Mouse (Mus musculus) gastrocnemius, postnatal 36 days (tissue): ENCODE measurements at regions not wholly inside any gene's neighbourhood (a gene's known extent, or its start where the extent isn't known, plus 50 kb on each side); places are given as distances from the start of the nearest gene placed in this dataset.
A peak's percentile ranks its signal among the peaks of the same experiment; 100 is the strongest.

Source experiments
- DNase-seq, 2 experiments: peaks; one replicate each; pipeline ENCODE4 v3.0.0; 2022
- intact Hi-C: fragments of 180-260 bp; cut with DNase I; formaldehyde crosslinking; loops from one replicate; pipeline ENCODE4 v1.15.1; 2025

DNA sequence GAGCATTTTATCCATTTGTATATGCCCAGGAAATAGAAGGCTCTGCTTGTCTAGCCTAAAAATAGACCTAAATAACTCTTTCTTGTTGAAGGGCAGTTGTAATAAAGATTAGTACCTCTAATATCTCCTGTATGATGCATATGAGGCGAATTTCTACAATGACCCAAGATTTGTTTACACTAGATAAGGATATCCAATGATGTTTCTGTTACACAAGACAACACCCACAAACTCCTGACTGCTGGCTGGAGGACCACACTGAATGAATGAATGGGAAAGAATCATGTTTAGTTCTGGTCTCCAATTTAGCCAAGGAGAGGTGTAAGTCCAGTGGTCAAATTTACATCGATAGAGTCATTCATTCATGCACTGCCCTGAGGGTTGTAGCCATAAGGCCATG is 118.3 kb downstream of the Dact1 start:
- no peak for DNase-seq
- intact Hi-C loops: no loop called here

DNA sequence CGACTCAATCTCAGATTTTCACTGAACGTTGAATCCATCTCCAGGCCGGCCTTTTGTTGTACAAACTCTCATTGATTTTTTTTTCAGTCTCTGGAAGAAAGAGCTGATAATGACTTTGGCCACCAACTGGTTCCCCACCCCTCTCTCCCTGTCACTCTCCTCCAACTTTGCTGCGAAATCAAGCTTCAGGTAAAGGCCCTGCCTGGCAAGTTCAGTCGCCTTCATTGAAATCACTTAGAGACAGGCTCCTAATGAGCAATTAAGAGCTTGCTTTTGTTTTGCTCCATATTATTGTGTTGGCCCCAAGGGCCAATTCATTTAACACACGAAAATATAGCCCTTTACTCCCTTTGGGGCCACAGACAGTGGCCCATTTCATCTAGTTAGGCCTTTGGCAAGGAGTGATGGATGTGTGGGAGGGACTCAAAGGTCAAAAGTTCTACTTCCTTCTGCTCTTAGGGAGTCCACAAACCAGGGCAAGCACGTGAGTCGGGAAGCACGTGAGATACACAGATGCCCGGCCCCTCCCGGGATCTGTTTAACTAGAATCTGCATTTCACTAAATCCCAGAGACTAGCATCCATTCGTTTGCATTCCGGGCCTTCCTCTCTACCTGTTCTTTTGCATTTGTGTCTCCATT is 120.0 kb downstream of the Dact1 start:
- no peak for DNase-seq
- intact Hi-C loops: no loop called here

- DNase-seq: no peak
- intact Hi-C loops: no loop called here
Measured at GRCm38 (mm10) chr12:71430331-71430730, 120.6 kb downstream of the Dact1 start.

DNA sequence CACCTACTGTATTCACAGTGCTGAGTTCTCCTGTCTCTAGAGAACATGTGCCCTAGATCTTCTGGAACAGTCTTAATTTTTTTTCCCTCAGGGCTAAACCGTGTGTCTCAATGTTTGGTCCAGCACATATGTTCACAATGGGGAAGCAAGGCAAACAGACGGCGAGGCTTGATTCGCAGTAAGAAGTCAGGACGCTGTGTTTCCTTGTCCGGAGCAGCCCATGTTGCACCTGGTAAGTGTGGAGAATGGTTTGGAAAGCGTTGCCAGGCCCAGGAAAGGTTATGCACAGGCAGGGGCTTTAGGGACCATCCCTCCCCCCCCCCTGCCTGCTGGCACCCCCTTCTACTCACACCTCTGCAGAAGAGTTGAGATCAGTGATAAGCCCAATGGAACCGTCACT is 121.4 kb downstream of the Dact1 start:
- no peak for DNase-seq
- intact Hi-C loops: no loop called here

GRCm38 (mm10) chr12:71433549-71434200 is 124.0 kb downstream of the Dact1 start:
- intact Hi-C loops: no loop called here
- DNase-seq: no peak

- intact Hi-C loops: no loop called here
- DNase-seq: no peak
Measured at GRCm38 (mm10) chr12:71438254-71438653, 128.6 kb downstream of the Dact1 start.

DNA sequence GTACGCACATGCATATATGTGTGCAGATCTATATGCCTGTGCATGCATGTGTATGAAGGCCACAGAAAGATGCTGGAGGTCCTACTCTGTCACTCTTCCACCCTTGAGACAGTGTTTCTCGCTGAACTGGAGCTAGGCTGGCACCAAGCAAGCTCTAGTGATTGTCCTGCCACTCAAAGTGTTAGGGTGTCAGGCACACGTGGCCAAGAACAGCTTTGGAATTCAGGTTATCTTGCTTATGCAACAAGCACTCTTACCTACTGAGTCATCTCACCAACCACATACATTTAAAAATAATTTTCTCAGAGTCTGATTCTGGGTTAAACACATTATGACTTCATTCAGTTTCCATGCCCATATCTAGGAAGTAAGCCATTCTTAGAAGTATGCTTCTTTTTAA is 131.2 kb downstream of the Dact1 start:
- intact Hi-C loops: no loop called here
- no peak for DNase-seq

GRCm38 (mm10) chr12:71441272-71441671 is 131.6 kb downstream of the Dact1 start:
- no peak for DNase-seq
- intact Hi-C loops: no loop called here

- intact Hi-C loops: no loop called here
- no peak for DNase-seq
Measured at GRCm38 (mm10) chr12:71446177-71446891, 136.7 kb downstream of the Dact1 start.

GRCm38 (mm10) chr12:71446892-71447268 is 137.2 kb downstream of the Dact1 start:
- intact Hi-C loops: no loop called here

DNA sequence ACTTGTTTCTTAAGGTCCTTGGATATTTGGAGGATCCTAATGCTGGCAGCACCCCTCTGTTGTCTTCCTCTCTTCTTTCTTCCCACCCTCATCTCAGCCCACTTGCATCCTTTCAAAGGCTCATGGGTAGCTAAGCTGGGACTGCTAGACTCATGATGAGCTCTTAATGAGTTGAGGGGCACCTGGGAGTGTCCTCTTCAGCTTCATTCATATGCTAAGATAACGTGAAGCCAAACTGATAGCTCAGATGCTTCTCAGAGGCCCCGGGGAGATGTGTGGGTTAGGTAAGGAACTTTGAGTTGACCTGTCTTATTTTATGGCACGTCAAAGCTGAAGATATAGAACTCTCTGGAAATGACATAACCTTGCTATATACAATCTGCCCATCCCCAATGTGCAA is 139.3 kb downstream of the Dact1 start:
- intact Hi-C loops: no loop called here
- DNase-seq: no peak

More at GRCm38 (mm10) chr12:71446892-71447268, 137.2 kb downstream of the Dact1 start:
- no peak for DNase-seq

DNA sequence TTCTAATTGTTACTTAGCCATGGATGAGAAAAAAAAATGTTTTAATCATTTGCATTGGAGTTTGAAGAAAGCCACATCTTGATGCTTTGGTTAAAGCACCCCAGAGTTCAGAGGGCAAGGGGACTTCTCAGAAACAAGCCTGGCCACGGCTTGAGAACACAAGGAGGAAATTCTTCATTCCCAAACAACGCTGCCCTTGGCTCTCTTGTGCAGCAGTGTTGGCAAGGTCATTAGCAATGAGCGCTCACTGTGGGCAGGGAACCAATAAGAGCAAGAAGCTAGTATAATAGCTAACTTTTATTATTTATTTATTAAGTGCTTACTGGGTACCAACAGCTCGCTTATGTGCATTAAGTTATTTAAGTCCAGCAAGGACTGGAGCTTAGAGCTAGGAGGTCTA is 140.4 kb downstream of the Dact1 start:
- DNase-seq: peak in 1 of 2 experiments; percentile 17
- intact Hi-C loops: no loop called here

DNA sequence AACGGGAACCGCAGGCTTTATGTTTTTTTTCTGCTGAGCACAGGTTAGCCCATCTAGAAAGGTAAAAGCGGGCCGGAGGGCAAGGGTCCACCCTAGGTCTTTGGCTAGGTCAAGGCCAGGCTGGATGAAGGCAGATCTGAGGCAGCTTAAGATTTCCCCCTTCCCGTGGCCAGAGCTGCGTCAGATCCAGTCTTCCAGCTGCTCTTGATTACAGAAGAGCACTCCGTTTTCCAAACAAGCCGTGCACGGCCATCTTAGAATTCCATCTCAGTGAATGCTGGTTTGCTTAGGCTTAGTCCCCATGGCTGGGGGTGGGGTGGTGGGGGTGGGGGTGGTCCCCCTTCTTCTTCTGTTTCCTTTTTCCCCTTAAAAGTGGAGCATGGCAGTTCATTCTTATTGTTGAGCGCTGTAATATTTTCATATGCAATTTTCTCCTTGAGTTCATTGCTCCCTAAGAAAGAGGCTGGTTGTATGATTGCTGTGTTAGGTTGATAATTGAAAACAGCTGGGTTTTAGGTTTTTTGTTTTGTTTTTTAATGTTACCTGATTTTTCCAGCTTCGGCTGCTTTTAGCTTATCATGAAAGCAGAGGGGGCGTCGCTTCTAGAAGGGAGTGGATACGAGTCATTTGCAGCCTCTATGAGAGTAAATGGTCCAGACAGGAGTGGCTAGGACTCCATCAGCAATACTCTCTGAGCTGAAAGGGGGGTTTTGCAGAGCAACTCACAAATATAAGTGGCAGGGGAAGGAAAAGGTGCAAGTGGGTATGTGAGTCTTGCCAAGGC is 141.2 kb downstream of the Dact1 start:
- no peak for DNase-seq
- intact Hi-C loops: no loop called here

DNA sequence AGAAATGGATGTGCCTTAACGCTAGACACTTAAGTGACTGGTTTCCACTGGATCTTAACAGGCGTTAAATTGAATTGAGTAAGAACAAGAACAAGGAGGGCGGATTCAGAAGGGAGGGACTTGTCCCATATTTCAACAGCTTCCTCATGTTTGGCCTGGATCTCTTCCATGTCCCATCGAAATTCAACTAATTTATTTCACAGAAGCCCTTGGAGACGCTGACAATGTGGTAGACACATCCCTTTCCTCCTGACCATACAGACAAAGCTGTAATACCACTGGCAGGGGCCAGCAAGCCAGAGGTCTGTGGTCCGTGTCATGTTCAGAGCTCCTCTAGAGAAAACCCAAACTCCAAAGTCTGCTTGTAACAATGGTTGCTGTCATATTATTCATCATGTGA is 147.2 kb downstream of the Dact1 start:
- intact Hi-C loops: no loop called here
- no peak for DNase-seq

- DNase-seq: no peak
- intact Hi-C loops: no loop called here
Measured at GRCm38 (mm10) chr12:71458559-71459176, 149.0 kb downstream of the Dact1 start.

GRCm38 (mm10) chr12:71460643-71461042 is 151.0 kb downstream of the Dact1 start:
- DNase-seq: no peak
- intact Hi-C loops: no loop called here

DNA sequence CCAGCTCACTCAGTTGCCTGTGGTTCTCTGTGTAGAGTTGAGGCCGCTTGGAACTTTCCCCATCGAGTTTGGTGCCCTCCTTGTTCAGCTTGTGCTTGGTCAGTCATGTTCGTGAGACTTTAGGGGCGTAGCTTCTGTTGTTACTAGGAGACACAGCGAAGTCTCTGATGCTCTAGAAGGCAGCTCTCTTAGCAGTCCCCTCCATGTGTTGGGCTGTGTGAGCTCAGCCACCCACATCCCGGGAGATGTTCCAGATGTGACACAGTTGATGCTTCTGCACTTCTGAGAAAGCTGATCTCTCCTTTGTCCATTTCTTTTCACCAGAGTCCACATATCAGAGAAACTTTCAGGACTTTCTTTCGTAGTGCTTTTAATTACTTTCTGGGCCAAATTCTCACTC is 158.1 kb downstream of the Dact1 start:
- intact Hi-C loops: no loop called here
- DNase-seq: no peak

DNA sequence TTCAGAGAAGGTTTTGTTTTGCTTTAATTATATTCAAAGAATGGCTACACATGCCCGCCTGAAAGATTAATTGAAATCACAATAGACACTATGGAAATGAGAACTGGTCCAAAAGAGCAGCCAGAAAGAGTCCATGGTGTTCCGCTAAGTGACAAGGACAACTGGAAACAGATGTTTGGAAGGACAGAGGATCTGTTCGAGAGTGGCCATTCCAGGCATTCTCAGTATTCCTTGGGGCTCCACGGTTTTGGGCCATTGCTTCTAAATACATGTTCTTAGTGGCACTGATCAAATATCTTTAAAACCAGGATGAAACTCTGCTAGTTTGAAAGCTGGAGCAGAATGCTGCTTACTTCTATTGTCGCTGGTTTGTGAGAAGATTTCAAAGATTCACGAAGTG is 158.6 kb downstream of the Dact1 start:
- DNase-seq: no peak
- intact Hi-C loops: no loop called here

DNA sequence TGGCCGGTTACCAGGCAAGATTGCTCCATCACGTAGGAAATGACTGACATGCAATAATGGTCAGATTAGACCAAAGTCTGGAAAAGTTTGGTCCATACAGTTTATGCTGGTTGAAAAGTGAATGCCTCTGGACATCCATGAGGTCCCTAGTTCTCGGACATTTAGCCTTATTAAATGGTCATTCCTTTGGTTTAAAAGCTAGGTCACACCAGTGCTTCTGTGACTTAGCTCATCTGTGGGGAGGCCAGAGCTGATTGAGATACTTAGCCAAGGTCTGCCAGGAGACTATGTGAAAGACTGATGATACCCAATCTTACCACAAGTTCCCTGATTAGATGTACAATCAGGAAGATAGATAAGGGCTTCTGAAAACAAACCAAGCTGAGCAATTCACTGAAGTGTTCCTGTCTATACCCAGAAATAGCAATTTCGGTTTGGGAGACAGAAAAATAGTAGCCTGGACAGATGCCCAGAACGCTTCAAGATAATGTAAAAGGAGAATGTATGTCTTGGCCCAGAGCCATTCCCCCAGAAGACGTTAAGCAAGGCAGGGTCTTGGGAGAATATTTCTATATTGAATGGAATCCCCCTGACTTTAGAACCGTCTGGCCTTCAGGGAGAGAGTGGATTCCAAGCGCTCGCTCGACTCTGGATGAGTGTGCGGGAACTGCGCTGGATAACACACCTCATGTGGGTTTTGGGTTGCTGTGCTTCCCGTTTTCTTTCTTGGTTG is 161.5 kb downstream of the Dact1 start:
- no peak for DNase-seq
- intact Hi-C loops: no loop called here

GRCm38 (mm10) chr12:71471720-71472119 is 162.0 kb downstream of the Dact1 start:
- no peak for DNase-seq
- intact Hi-C loops: no loop called here
